Mouse (Mus musculus): ENCODE results near the gene Srrd.

Srrd gene

GRCm38 (mm10) chr5:112288193-112289141 lies 54.4 kb downstream of the Srrd start:
- DNase-seq (ENCODE audit: low read depth): no peak

- DNase-seq (ENCODE audit: low read depth): no peak
These were observed 55.2 kb downstream of the Srrd start for GRCm38 (mm10) chr5:112287652-112288051.
